ENCODE assay signal across 20 mouse cellular contexts in the genomic region with DNA sequence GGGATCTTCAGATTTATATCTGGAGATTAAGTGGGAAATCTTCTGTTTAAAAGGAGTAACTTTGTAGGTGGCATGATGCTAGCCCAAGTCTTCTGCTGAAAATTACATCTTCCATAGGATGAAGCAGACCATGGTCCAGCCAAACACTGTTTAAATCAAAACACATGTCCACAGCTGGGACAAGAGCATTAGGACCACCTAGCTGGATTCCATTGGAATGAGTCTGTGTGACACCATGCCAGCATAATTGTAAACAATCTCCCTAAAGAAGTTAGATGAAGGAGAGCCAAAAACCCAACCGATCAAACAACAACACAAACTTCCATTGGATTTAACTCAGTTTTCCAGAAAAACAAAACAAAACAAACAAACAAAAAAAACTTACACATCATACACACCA.
DNase-seq lines count a peak whose midpoint lies in the region; ATAC-seq and TF ChIP-seq lines count a peak whose summit lies in the region.
"Had no signal": no experiment of that assay in that cellular context is flagged by ENCODE, and none has a peak within 500 bp of the region (broad histone marks: within the 10 kb centered on the region; RNA-seq: fewer than 3 reads in every experiment).

No protein-coding gene starts in this region.

- no peaks in the 10 kb centered on the region for H3K4me1 ChIP-seq in embryonic facial prominence, embryonic 14.5 days (ENCODE audit: control insufficient read depth, insufficient read depth, low read length)
- H3K4me1 ChIP-seq in embryonic facial prominence, embryonic 10.5 days, result no peaks in the 10 kb centered on the region
- peaks cover 3% of the 10 kb centered on the region; the same call in 1 of the 2 replicates for H3K4me1 ChIP-seq in lung, embryonic 15.5 days
- no peaks in the 10 kb centered on the region; the same call in 1 of the 2 replicates for H3K4me1 ChIP-seq in lung, adult 2 months (ENCODE audit: control insufficient read depth, insufficient read depth, low read length)
- H3K4me1 ChIP-seq in liver, postnatal 0 days (ENCODE audit: insufficient read depth), result no peaks in the 10 kb centered on the region
- H3K4me1 ChIP-seq: forebrain, embryonic 15.5 days; heart, embryonic 10.5 days; heart, embryonic 15.5 days had no signal

- no peaks in the 10 kb centered on the region for H3K79me2 ChIP-seq in myocyte (ENCODE audit: control insufficient read depth, insufficient read depth)

- no peak overlapping the region for H3K4me3 ChIP-seq in embryonic facial prominence, embryonic 14.5 days (ENCODE audit: low read depth, low read length)
- no peak overlapping the region for H3K4me3 ChIP-seq in embryonic facial prominence, embryonic 10.5 days
- no peak overlapping the region for H3K4me3 ChIP-seq in lung, embryonic 15.5 days
- no peak overlapping the region for H3K4me3 ChIP-seq in lung, adult 2 months (replicated peaks; ENCODE audit: extremely low read depth, low read depth, low read length)
- H3K4me3 ChIP-seq in myocyte, result no peak overlapping the region
- no peak overlapping the region for H3K4me3 ChIP-seq in liver, postnatal 0 days (ENCODE audit: low read depth, low read length)
- H3K4me3 ChIP-seq: forebrain, embryonic 15.5 days; heart, embryonic 10.5 days; heart, embryonic 15.5 days; hindbrain, embryonic 13.5 days had no signal

- no peak for ATAC-seq in embryonic facial prominence, embryonic 14.5 days (ENCODE audit: low read depth)
- peak; percentile 84; the same call in 1 of the 2 replicates for ATAC-seq in lung, embryonic 15.5 days (ENCODE audit: borderline replicate concordance, extremely low read depth, low FRiP score, low TSS enrichment)
- ATAC-seq in liver, postnatal 0 days, result no peak
- ATAC-seq: forebrain, embryonic 15.5 days; hindbrain, postnatal 0 days; Patski had no signal

- peak; percentile 61 for DNase-seq in embryonic facial prominence, embryonic 14.5 days (ENCODE audit: low spot score)
- DNase-seq in embryonic facial prominence, embryonic 10.5 days (ENCODE audit: low spot score), result no peak
- DNase-seq in lung, adult 2 months, result no peak
- peak; percentile 81 for DNase-seq in 3T3-L1 (ENCODE audit: low read depth, low spot score)
- DNase-seq in liver, postnatal 0 days, result no peak
- DNase-seq: adrenal gland, postnatal 14 days; cerebellum, adult 18-20 months; cerebellum, adult 9-11 months; cerebellum, postnatal 36 days; gastrocnemius, postnatal 36 days; heart, adult 18-20 months; heart, postnatal 14 days had no signal

- H3ac ChIP-seq in myocyte (ENCODE audit: control insufficient read depth, insufficient read length), result no peak overlapping the region

- no peaks in the 10 kb centered on the region for H3K27me3 ChIP-seq in embryonic facial prominence, embryonic 14.5 days (replicated peaks; ENCODE audit: control insufficient read depth, insufficient read depth, low read length)
- H3K27me3 ChIP-seq in embryonic facial prominence, embryonic 10.5 days (replicated peaks; ENCODE audit: low read depth, poor library complexity, severe bottlenecking), result no peaks in the 10 kb centered on the region
- H3K27me3 ChIP-seq in lung, embryonic 15.5 days, result no peaks in the 10 kb centered on the region
- no peaks in the 10 kb centered on the region for H3K27me3 ChIP-seq in myocyte (ENCODE audit: control insufficient read depth, insufficient read depth, insufficient read length)
- H3K27me3 ChIP-seq in liver, postnatal 0 days (ENCODE audit: insufficient read depth, low read length), result no peaks in the 10 kb centered on the region
- H3K27me3 ChIP-seq: forebrain, embryonic 15.5 days; heart, embryonic 15.5 days; hindbrain, embryonic 13.5 days; Patski had no signal

- no peak overlapping the region for H3K4me2 ChIP-seq in embryonic facial prominence, embryonic 14.5 days (ENCODE audit: low read depth, low read length)
- H3K4me2 ChIP-seq in lung, embryonic 15.5 days, result no peak overlapping the region
- peak overlapping the region; percentile 58 for H3K4me2 ChIP-seq in myocyte (ENCODE audit: low read depth)
- H3K4me2 ChIP-seq in liver, postnatal 0 days (ENCODE audit: low read depth, low read length), result no peak overlapping the region
- H3K4me2 ChIP-seq: forebrain, embryonic 15.5 days; heart, embryonic 15.5 days; hindbrain, embryonic 13.5 days had no signal

- TF ChIP-seq CTCF in lung, adult 2 months (IDR thresholded peaks at IDR 0.05; ENCODE audit: insufficient read depth, low read length), result no peak
- TF ChIP-seq CTCF in liver, postnatal 0 days (IDR thresholded peaks at IDR 0.05; ENCODE audit: low read depth), result no peak

- no peak overlapping the region for H3K9ac ChIP-seq in embryonic facial prominence, embryonic 14.5 days (ENCODE audit: low read depth, low read length)
- H3K9ac ChIP-seq in lung, embryonic 15.5 days, result no peak overlapping the region
- H3K9ac ChIP-seq in liver, postnatal 0 days (replicated peaks), result no peak overlapping the region
- H3K9ac ChIP-seq: forebrain, embryonic 15.5 days; heart, embryonic 15.5 days; hindbrain, embryonic 13.5 days had no signal

- no peaks in the 10 kb centered on the region for H3K36me3 ChIP-seq in embryonic facial prominence, embryonic 14.5 days (ENCODE audit: control insufficient read depth, insufficient read depth, low read length)
- H3K36me3 ChIP-seq in embryonic facial prominence, embryonic 10.5 days (replicated peaks), result no peaks in the 10 kb centered on the region
- H3K36me3 ChIP-seq in lung, embryonic 15.5 days, result no peaks in the 10 kb centered on the region
- no peaks in the 10 kb centered on the region for H3K36me3 ChIP-seq in myocyte (ENCODE audit: control insufficient read depth, insufficient read depth)
- H3K36me3 ChIP-seq in liver, postnatal 0 days (replicated peaks; ENCODE audit: insufficient read depth, low read length), result no peaks in the 10 kb centered on the region
- H3K36me3 ChIP-seq: forebrain, embryonic 15.5 days; heart, embryonic 10.5 days; heart, embryonic 15.5 days; hindbrain, embryonic 13.5 days had no signal

- no peak for TF ChIP-seq POLR2A in lung, adult 2 months (IDR thresholded peaks at IDR 0.05; ENCODE audit: borderline replicate concordance, extremely low read depth, low read depth, low read length)
- TF ChIP-seq POLR2A in myocyte (IDR thresholded peaks at IDR 0.05; ENCODE audit: insufficient read length, low read depth), result no peak

- WGBS in embryonic facial prominence, embryonic 14.5 days, result 56% methylated on average over 1 of the region's 1 CpGs
- 78% methylated on average over 1 of the region's 1 CpGs for WGBS in embryonic facial prominence, embryonic 10.5 days
- 31% methylated on average over 1 of the region's 1 CpGs for WGBS in lung, embryonic 15.5 days
- WGBS in lung, adult 2 months, result 54% methylated on average over 1 of the region's 1 CpGs
- WGBS in liver, postnatal 0 days (ENCODE audit: insufficient replicate concordance), result 77% methylated on average over 1 of the region's 1 CpGs

- TF ChIP-seq EP300 in liver, postnatal 0 days (IDR thresholded peaks at IDR 0.05; ENCODE audit: low read depth), result no peak

- no peak overlapping the region for H3K27ac ChIP-seq in embryonic facial prominence, embryonic 14.5 days (replicated peaks; ENCODE audit: low read depth, low read length)
- no peak overlapping the region for H3K27ac ChIP-seq in embryonic facial prominence, embryonic 10.5 days (replicated peaks)
- peak overlapping the region; percentile 36; the same call in 1 of the 2 replicates for H3K27ac ChIP-seq in lung, embryonic 15.5 days
- no peak overlapping the region for H3K27ac ChIP-seq in liver, postnatal 0 days (ENCODE audit: low read depth)
- H3K27ac ChIP-seq: forebrain, embryonic 15.5 days; heart, embryonic 10.5 days; heart, embryonic 15.5 days; hindbrain, embryonic 13.5 days; hindbrain, postnatal 0 days had no signal

- H3K9me3 ChIP-seq in embryonic facial prominence, embryonic 14.5 days (ENCODE audit: control insufficient read depth, low read length), result no peaks in the 10 kb centered on the region
- no peaks in the 10 kb centered on the region for H3K9me3 ChIP-seq in embryonic facial prominence, embryonic 10.5 days
- H3K9me3 ChIP-seq in lung, embryonic 15.5 days, result no peaks in the 10 kb centered on the region
- no peaks in the 10 kb centered on the region for H3K9me3 ChIP-seq in liver, postnatal 0 days (ENCODE audit: low read length)
- H3K9me3 ChIP-seq: forebrain, embryonic 15.5 days; heart, embryonic 10.5 days; heart, embryonic 15.5 days; hindbrain, embryonic 13.5 days had no signal

TF ChIP-seq in myocyte, 11 proteins besides CTCF, POLR2A, EP300 and RAD21:
- no peak for TF ChIP-seq POLR2AphosphoS2 (IDR thresholded peaks at IDR 0.05; ENCODE audit: insufficient read length, low read depth)
- no peak for TF ChIP-seq TCF12 (IDR thresholded peaks at IDR 0.05; ENCODE audit: insufficient read depth, poor library complexity, severe bottlenecking)
- no peak for TF ChIP-seq TCF3 (IDR thresholded peaks at IDR 0.05; ENCODE audit: insufficient read length, low read depth)
- no peak for TF ChIP-seq USF1 (IDR thresholded peaks at IDR 0.05; ENCODE audit: low read depth)
- no peak for TF ChIP-seq MYOD1 (IDR thresholded peaks at IDR 0.05; ENCODE audit: control insufficient read depth in 1 of 3, insufficient read length in 2 of 3, low read depth in 2 of 3)
- no peak for TF ChIP-seq E2F4 (IDR thresholded peaks at IDR 0.05; ENCODE audit: insufficient read depth)
- TF ChIP-seq REST (IDR thresholded peaks at IDR 0.05; ENCODE audit: insufficient read depth, insufficient read length), result no peak
- TF ChIP-seq MAX (IDR thresholded peaks at IDR 0.05; ENCODE audit: low read depth), result no peak
- no peak for TF ChIP-seq SRF (IDR thresholded peaks at IDR 0.05; ENCODE audit: control insufficient read depth, insufficient read length, low read depth)
- no peak for TF ChIP-seq CEBPB (IDR thresholded peaks at IDR 0.05; ENCODE audit: insufficient read depth, poor library complexity, severe bottlenecking)
- no peak for TF ChIP-seq MYOG (IDR thresholded peaks at IDR 0.05; ENCODE audit: control insufficient read depth in 1 of 3, insufficient read depth in 1 of 3, insufficient read length in 2 of 3, low read depth in 2 of 3)
TF ChIP-seq in myocyte: peak in this region for 0.

Comparison
In these comparisons a context has a peak if more than half of its experiments do, and no peak if none do; other contexts are left out.
1. DNase-seq: peak in embryonic facial prominence, embryonic 14.5 days (single experiment) and 3T3-L1 (single experiment); none in embryonic facial prominence, embryonic 10.5 days (single experiment), lung, adult 2 months (single experiment) and liver, postnatal 0 days (single experiment).